ENCODE assay signal across 8 mouse cellular contexts in genomic region chr16:20716841-20717180, GRCm38 (mm10). TPM values are rescaled to one million over a fixed set of nuclear protein-coding genes. Genes with fewer than 3 reads are reported as not detected.
A peak's percentile ranks its signal among the peaks of the same experiment; 100 is the strongest.
DNase-seq lines count a peak whose midpoint lies in the region; ATAC-seq and TF ChIP-seq lines count a peak whose summit lies in the region.

No protein-coding gene starts in this region.

- peaks cover 15% of the 10 kb centered on the region for H3K4me1 ChIP-seq in kidney, postnatal 0 days (replicated peaks; ENCODE audit: insufficient read depth, low read length)
- H3K4me1 ChIP-seq in embryonic facial prominence, embryonic 11.5 days (ENCODE audit: control insufficient read depth, insufficient read depth, low read length): peaks cover 4% of the 10 kb centered on the region; the same call in 1 of the 2 replicates
- peaks cover 20% of the 10 kb centered on the region for H3K4me1 ChIP-seq in intestine, embryonic 14.5 days (replicated peaks; ENCODE audit: control insufficient read depth, insufficient read depth, low read length)
- peaks cover 28% of the 10 kb centered on the region for H3K4me1 ChIP-seq in midbrain, embryonic 16.5 days (ENCODE audit: control insufficient read depth, insufficient read depth, low read length)

- H3K36me3 ChIP-seq in kidney, postnatal 0 days (ENCODE audit: insufficient read depth, low read length): peaks cover 22% of the 10 kb centered on the region
- H3K36me3 ChIP-seq in embryonic facial prominence, embryonic 11.5 days (replicated peaks; ENCODE audit: control insufficient read depth, insufficient read depth, low read depth, low read length): peaks cover 3% of the 10 kb centered on the region; the same call in 1 of the 2 replicates
- H3K36me3 ChIP-seq in intestine, embryonic 14.5 days (ENCODE audit: control insufficient read depth, insufficient read depth, low read length): peaks cover 39% of the 10 kb centered on the region
- peaks cover 9% of the 10 kb centered on the region for H3K36me3 ChIP-seq in midbrain, embryonic 16.5 days (ENCODE audit: control insufficient read depth, insufficient read depth, low read length)

- no peaks in the 10 kb centered on the region for H3K27me3 ChIP-seq in kidney, postnatal 0 days (ENCODE audit: insufficient read depth, low read length)
- H3K27me3 ChIP-seq in embryonic facial prominence, embryonic 11.5 days (ENCODE audit: control insufficient read depth, insufficient read depth, low read length): no peaks in the 10 kb centered on the region
- H3K27me3 ChIP-seq in intestine, embryonic 14.5 days (replicated peaks; ENCODE audit: control insufficient read depth, insufficient read depth, low read length): no peaks in the 10 kb centered on the region
- no peaks in the 10 kb centered on the region for H3K27me3 ChIP-seq in midbrain, embryonic 16.5 days (ENCODE audit: control insufficient read depth, insufficient read depth, low read depth, low read length)

- peak overlapping the region; percentile 92 for H3K4me2 ChIP-seq in kidney, postnatal 0 days (ENCODE audit: low read length)
- peak overlapping the region; percentile 89 for H3K4me2 ChIP-seq in embryonic facial prominence, embryonic 11.5 days (ENCODE audit: low read depth, low read length)
- peak overlapping the region; percentile 86 for H3K4me2 ChIP-seq in intestine, embryonic 14.5 days (ENCODE audit: low read length)
- peak overlapping the region; percentile 95 for H3K4me2 ChIP-seq in midbrain, embryonic 16.5 days (ENCODE audit: low read length)

- H3K9me3 ChIP-seq in kidney, postnatal 0 days (replicated peaks; ENCODE audit: low read length): no peaks in the 10 kb centered on the region
- H3K9me3 ChIP-seq in embryonic facial prominence, embryonic 11.5 days (replicated peaks; ENCODE audit: control insufficient read depth, low read length): no peaks in the 10 kb centered on the region
- H3K9me3 ChIP-seq in intestine, embryonic 14.5 days (ENCODE audit: control insufficient read depth, low read length): no peaks in the 10 kb centered on the region
- no peaks in the 10 kb centered on the region for H3K9me3 ChIP-seq in midbrain, embryonic 16.5 days (replicated peaks; ENCODE audit: control insufficient read depth, low read length, poor library complexity, severe bottlenecking)

- peak overlapping the region; percentile 55 for H3K4me3 ChIP-seq in kidney, postnatal 0 days (replicated peaks; ENCODE audit: low read depth, low read length)
- peak overlapping the region; percentile 69 for H3K4me3 ChIP-seq in embryonic facial prominence, embryonic 11.5 days (ENCODE audit: low read depth, low read length)
- H3K4me3 ChIP-seq in intestine, embryonic 14.5 days (ENCODE audit: low read depth, low read length): peak overlapping the region; percentile 61
- peak overlapping the region; percentile 69 for H3K4me3 ChIP-seq in midbrain, embryonic 16.5 days (ENCODE audit: low read depth, low read length)

- peak overlapping the region; percentile 97 for H3K27ac ChIP-seq in kidney, postnatal 0 days
- H3K27ac ChIP-seq in embryonic facial prominence, embryonic 11.5 days (replicated peaks; ENCODE audit: low read depth, low read length): peak overlapping the region; percentile 88
- H3K27ac ChIP-seq in intestine, embryonic 14.5 days (ENCODE audit: low read depth): peak overlapping the region; percentile 95
- peak overlapping the region; percentile 95 for H3K27ac ChIP-seq in midbrain, embryonic 16.5 days (ENCODE audit: low read length)

- ATAC-seq in kidney, postnatal 0 days (replicated peaks; ENCODE audit: low FRiP score, low read depth): no peak
- ATAC-seq in embryonic facial prominence, embryonic 11.5 days (replicated peaks; ENCODE audit: insufficient number of reproducible peaks, low FRiP score, low TSS enrichment, low read depth): 0 out of 2 replicates have a peak, but pooled peaks have one; percentile 4
- no peak for ATAC-seq in intestine, embryonic 14.5 days (replicated peaks; ENCODE audit: low FRiP score, low TSS enrichment, low read depth)
- peak; percentile 41 for ATAC-seq in midbrain, embryonic 16.5 days
- ATAC-seq in inflammation-experienced regulatory T-cells, adult 6 months: no peak

- DNase-seq in kidney, postnatal 0 days (ENCODE audit: low spot score): no peak
- DNase-seq in kidney, adult 8-10 months: no peak
- no peak for DNase-seq in embryonic facial prominence, embryonic 11.5 days (ENCODE audit: low spot score)
- no peak for DNase-seq in intestine, embryonic 14.5 days (ENCODE audit: low spot score)
- DNase-seq in left cerebral cortex, adult 18-20 months (ENCODE audit: low spot score in 2 of 2): no peak
- no peak for DNase-seq in cerebellum, adult 9-11 months

- TF ChIP-seq CTCF in kidney, postnatal 0 days (IDR thresholded peaks at IDR 0.05; ENCODE audit: low read depth): no peak

- H3K9ac ChIP-seq in kidney, postnatal 0 days (ENCODE audit: low read depth, low read length): peak overlapping the region; percentile 71
- H3K9ac ChIP-seq in embryonic facial prominence, embryonic 11.5 days (replicated peaks; ENCODE audit: low read length): peak overlapping the region; percentile 83
- peak overlapping the region; percentile 65 for H3K9ac ChIP-seq in intestine, embryonic 14.5 days (ENCODE audit: low read length)
- peak overlapping the region; percentile 85 for H3K9ac ChIP-seq in midbrain, embryonic 16.5 days (ENCODE audit: low read depth, low read length)

- 0% methylated on average over 8 of the region's 8 CpGs for WGBS in kidney, postnatal 0 days
- under 1% methylated on average over 8 of the region's 8 CpGs for WGBS in embryonic facial prominence, embryonic 11.5 days
- WGBS in intestine, embryonic 14.5 days: 0% methylated on average over 8 of the region's 8 CpGs
- 3% methylated on average over 8 of the region's 8 CpGs for WGBS in midbrain, embryonic 16.5 days

RNA-seq across cellular contexts. Expression of gene Polr2h, which starts 0.7 kb away (rescaled TPM):
- 98.6 and 105 TPM in 2 replicates for polyA plus RNA-seq in kidney, postnatal 0 days (2015; fragmentation: Nextera tagmentation; extraction: Ambion mirVana)
- 120 and 124 TPM in 2 replicates for polyA plus RNA-seq in embryonic facial prominence, embryonic 11.5 days (2014; fragmentation: Nextera tagmentation; extraction: Ambion mirVana)
- 125 and 133 TPM in 2 replicates for polyA plus RNA-seq in intestine, embryonic 14.5 days (2014; fragmentation: Nextera tagmentation; extraction: Ambion mirVana)
- 83.0 and 88.0 TPM in 2 replicates for polyA plus RNA-seq in midbrain, embryonic 16.5 days (2015; fragmentation: Nextera tagmentation; extraction: Ambion mirVana)
- total RNA-seq in left cerebral cortex, adult 18-20 months (2021): 10 to 100 TPM; 27.6 to 30.2 TPM
- polyA plus RNA-seq in inflammation-experienced regulatory T-cells, adult 6 months (2017; shearing (Covaris generic)): 10 to 100 TPM; 63.1 to 71.1 (median 64.1) TPM

RNA-seq across cellular contexts. Expression of gene Clcn2, which starts 0.7 kb away (rescaled TPM):
- 10.2 and 10.7 TPM in 2 replicates for polyA plus RNA-seq in kidney, postnatal 0 days (2015; fragmentation: Nextera tagmentation; extraction: Ambion mirVana)
- polyA plus RNA-seq in embryonic facial prominence, embryonic 11.5 days (2014; fragmentation: Nextera tagmentation; extraction: Ambion mirVana): 13.0 and 14.8 TPM in 2 replicates
- polyA plus RNA-seq in intestine, embryonic 14.5 days (2014; fragmentation: Nextera tagmentation; extraction: Ambion mirVana): 15.1 and 15.9 TPM in 2 replicates
- 22.3 and 25.4 TPM in 2 replicates for polyA plus RNA-seq in midbrain, embryonic 16.5 days (2015; fragmentation: Nextera tagmentation; extraction: Ambion mirVana)
- total RNA-seq in left cerebral cortex, adult 18-20 months (2021): 10 to 100 TPM; 54.8 to 67.2 TPM
- polyA plus RNA-seq in inflammation-experienced regulatory T-cells, adult 6 months (2017; shearing (Covaris generic)): 1 to 10 TPM in 1 of 3 experiments, under 1 TPM in 2; 0.48 to 1.2 (median 0.79) TPM

RNA-seq across cellular contexts. Expression of gene Chrd, which starts 16.1 kb away (rescaled TPM):
- 2.7 and 2.9 TPM in 2 replicates for polyA plus RNA-seq in kidney, postnatal 0 days (2015; fragmentation: Nextera tagmentation; extraction: Ambion mirVana)
- polyA plus RNA-seq in embryonic facial prominence, embryonic 11.5 days (2014; fragmentation: Nextera tagmentation; extraction: Ambion mirVana): 1.5 and 1.7 TPM in 2 replicates
- 3.7 and 4.2 TPM in 2 replicates for polyA plus RNA-seq in intestine, embryonic 14.5 days (2014; fragmentation: Nextera tagmentation; extraction: Ambion mirVana)
- 3.7 and 4.5 TPM in 2 replicates for polyA plus RNA-seq in midbrain, embryonic 16.5 days (2015; fragmentation: Nextera tagmentation; extraction: Ambion mirVana)
- 10 to 100 TPM; 39.9 to 47.0 TPM for total RNA-seq in left cerebral cortex, adult 18-20 months (2021)
- not detected for polyA plus RNA-seq in inflammation-experienced regulatory T-cells, adult 6 months (2017; shearing (Covaris generic))

RNA-seq across cellular contexts. Expression of gene Thpo, which starts 17.5 kb away (rescaled TPM):
- polyA plus RNA-seq in kidney, postnatal 0 days (2015; fragmentation: Nextera tagmentation; extraction: Ambion mirVana): 0.62 and 0.83 TPM in 2 replicates
- polyA plus RNA-seq in embryonic facial prominence, embryonic 11.5 days (2014; fragmentation: Nextera tagmentation; extraction: Ambion mirVana): 0.48 TPM in 1 of 2 replicates, not detected in the other
- polyA plus RNA-seq in intestine, embryonic 14.5 days (2014; fragmentation: Nextera tagmentation; extraction: Ambion mirVana): 1.2 and 1.6 TPM in 2 replicates
- polyA plus RNA-seq in midbrain, embryonic 16.5 days (2015; fragmentation: Nextera tagmentation; extraction: Ambion mirVana): 1.5 TPM in 2 replicates
- total RNA-seq in left cerebral cortex, adult 18-20 months (2021): 1 to 10 TPM; 3.7 to 6.0 TPM
- polyA plus RNA-seq in inflammation-experienced regulatory T-cells, adult 6 months (2017; shearing (Covaris generic)): not detected

RNA-seq across cellular contexts. Expression of gene Fam131a, which starts 23.8 kb away (rescaled TPM):
- 6.4 and 6.9 TPM in 2 replicates for polyA plus RNA-seq in kidney, postnatal 0 days (2015; fragmentation: Nextera tagmentation; extraction: Ambion mirVana)
- polyA plus RNA-seq in embryonic facial prominence, embryonic 11.5 days (2014; fragmentation: Nextera tagmentation; extraction: Ambion mirVana): 3.9 and 4.4 TPM in 2 replicates
- polyA plus RNA-seq in intestine, embryonic 14.5 days (2014; fragmentation: Nextera tagmentation; extraction: Ambion mirVana): 8.7 and 9.1 TPM in 2 replicates
- polyA plus RNA-seq in midbrain, embryonic 16.5 days (2015; fragmentation: Nextera tagmentation; extraction: Ambion mirVana): 62.1 and 66.5 TPM in 2 replicates
- 100 to 1,000 TPM; 320 to 327 TPM for total RNA-seq in left cerebral cortex, adult 18-20 months (2021)
- under 1 TPM; 0.30 to 0.78 (median 0.59) TPM for polyA plus RNA-seq in inflammation-experienced regulatory T-cells, adult 6 months (2017; shearing (Covaris generic))

Comparison
In these comparisons a context has a peak if more than half of its experiments do, and no peak if none do; other contexts are left out.
1. ATAC-seq: peak in embryonic facial prominence, embryonic 11.5 days (single experiment) and midbrain, embryonic 16.5 days (single experiment); none in kidney, postnatal 0 days (single experiment), intestine, embryonic 14.5 days (single experiment) and inflammation-experienced regulatory T-cells, adult 6 months (single experiment).
2. Peak in every context shown above with its lines, with median percentiles within 50 percentile points of each other: H3K27ac ChIP-seq, H3K4me2 ChIP-seq, H3K4me3 ChIP-seq and H3K9ac ChIP-seq.